Mouse (Mus musculus): ENCODE results near the gene Pop7. TPM values are rescaled to one million over a fixed set of nuclear protein-coding genes. Genes with fewer than 3 reads are reported as not detected.
A peak's percentile ranks its signal among the peaks of the same experiment; 100 is the strongest.

Pop7 gene
- polyA plus RNA-seq, 1 experiment from 2014 or later = 54.0 TPM

- Histone ChIP-seq H3K4me2 (ENCODE audit: low read depth, low read length) (no peak overlapping the region), H3K27me3 (ENCODE audit: control insufficient read depth, insufficient read depth, low read length) (no peaks in the 10 kb centered on the region), H3K36me3 (replicated peaks; ENCODE audit: control insufficient read depth, insufficient read depth, low read depth, low read length) (peaks cover 6% of the 10 kb centered on the region), H3K27ac (replicated peaks; ENCODE audit: low read depth, low read length) (no peak overlapping the region), H3K4me3 (ENCODE audit: low read depth, low read length) (no peak overlapping the region), H3K4me1 (ENCODE audit: control insufficient read depth, insufficient read depth, low read length) (peaks cover 1% of the 10 kb centered on the region; the same call in 1 of the 2 replicates), H3K9me3 (replicated peaks; ENCODE audit: control insufficient read depth, low read length) (no peaks in the 10 kb centered on the region), H3K9ac (replicated peaks; ENCODE audit: low read length) (no peak overlapping the region)
- no peak for ATAC-seq (replicated peaks; ENCODE audit: insufficient number of reproducible peaks, low FRiP score, low TSS enrichment, low read depth)
- WGBS = 94% methylated on average over 3 of the region's 3 CpGs
- DNase-seq (ENCODE audit: low spot score) = no peak
Measured at GRCm38 (mm10) chr5:137514811-137515210, 12.5 kb upstream of the Pop7 start.

- H3K27me3 ChIP-seq (ENCODE audit: control insufficient read depth, insufficient read depth, low read length) = no peaks in the 10 kb centered on the region
- no peak overlapping the region for H3K4me2 ChIP-seq (ENCODE audit: low read depth, low read length)
- no peak for ATAC-seq (replicated peaks; ENCODE audit: insufficient number of reproducible peaks, low FRiP score, low TSS enrichment, low read depth)
- DNase-seq (ENCODE audit: low spot score) = no peak
- 87% methylated on average over 12 of the region's 12 CpGs for WGBS
- no peak overlapping the region for H3K27ac ChIP-seq (replicated peaks; ENCODE audit: low read depth, low read length)
- H3K36me3 ChIP-seq (replicated peaks; ENCODE audit: control insufficient read depth, insufficient read depth, low read depth, low read length) = peaks cover 1% of the 10 kb centered on the region; the same call in 1 of the 2 replicates
- peaks cover 3% of the 10 kb centered on the region; the same call in 1 of the 2 replicates for H3K4me1 ChIP-seq (ENCODE audit: control insufficient read depth, insufficient read depth, low read length)
- no peaks in the 10 kb centered on the region for H3K9me3 ChIP-seq (replicated peaks; ENCODE audit: control insufficient read depth, low read length)
- no peak overlapping the region for H3K9ac ChIP-seq (replicated peaks; ENCODE audit: low read length)
- no peak overlapping the region for H3K4me3 ChIP-seq (ENCODE audit: low read depth, low read length)
Measured at GRCm38 (mm10) chr5:137513951-137514721, 11.8 kb upstream of the Pop7 start.

- Histone ChIP-seq H3K27me3 (ENCODE audit: control insufficient read depth, insufficient read depth, low read length) (no peaks in the 10 kb centered on the region), H3K9me3 (replicated peaks; ENCODE audit: control insufficient read depth, low read length) (no peaks in the 10 kb centered on the region), H3K9ac (replicated peaks; ENCODE audit: low read length) (no peak overlapping the region), H3K4me3 (ENCODE audit: low read depth, low read length) (no peak overlapping the region), H3K27ac (replicated peaks; ENCODE audit: low read depth, low read length) (no peak overlapping the region), H3K4me2 (ENCODE audit: low read depth, low read length) (no peak overlapping the region), H3K36me3 (replicated peaks; ENCODE audit: control insufficient read depth, insufficient read depth, low read depth, low read length) (no peaks in the 10 kb centered on the region), H3K4me1 (ENCODE audit: control insufficient read depth, insufficient read depth, low read length) (peaks cover 3% of the 10 kb centered on the region; the same call in 1 of the 2 replicates)
- DNase-seq (ENCODE audit: low spot score) = peak; percentile 80
- WGBS = 74% methylated on average over 11 of the region's 11 CpGs
- peak; percentile 54; the same call in 1 of the 2 replicates for ATAC-seq (replicated peaks; ENCODE audit: insufficient number of reproducible peaks, low FRiP score, low TSS enrichment, low read depth)
Measured at GRCm38 (mm10) chr5:137512847-137513794, 10.8 kb upstream of the Pop7 start.

GRCm38 (mm10) chr5:137511706-137512105 is 9.4 kb upstream of the Pop7 start:
- H3K4me1 ChIP-seq (ENCODE audit: control insufficient read depth, insufficient read depth, low read length) = peaks cover 3% of the 10 kb centered on the region; the same call in 1 of the 2 replicates
- H3K9me3 ChIP-seq (replicated peaks; ENCODE audit: control insufficient read depth, low read length) = no peaks in the 10 kb centered on the region
- H3K4me3 ChIP-seq (ENCODE audit: low read depth, low read length) = peak overlapping the region; percentile 99
- H3K27ac ChIP-seq (replicated peaks; ENCODE audit: low read depth, low read length) = no peak overlapping the region
- DNase-seq (ENCODE audit: low spot score) (no peak), ATAC-seq (replicated peaks; ENCODE audit: insufficient number of reproducible peaks, low FRiP score, low TSS enrichment, low read depth) (no peak)
- H3K9ac ChIP-seq (replicated peaks; ENCODE audit: low read length) = peak overlapping the region; percentile 99
- H3K4me2 ChIP-seq (ENCODE audit: low read depth, low read length) = peak overlapping the region; percentile 65
- no peaks in the 10 kb centered on the region for H3K27me3 ChIP-seq (ENCODE audit: control insufficient read depth, insufficient read depth, low read length)
- H3K36me3 ChIP-seq (replicated peaks; ENCODE audit: control insufficient read depth, insufficient read depth, low read depth, low read length) = no peaks in the 10 kb centered on the region
- WGBS = 75% methylated on average over 3 of the region's 3 CpGs

GRCm38 (mm10) chr5:137510573-137511390 is 8.5 kb upstream of the Pop7 start:
- Histone ChIP-seq H3K4me2 (ENCODE audit: low read depth, low read length) (peak overlapping the region; percentile 65), H3K9ac (replicated peaks; ENCODE audit: low read length) (peak overlapping the region; percentile 99), H3K9me3 (replicated peaks; ENCODE audit: control insufficient read depth, low read length) (no peaks in the 10 kb centered on the region), H3K27me3 (ENCODE audit: control insufficient read depth, insufficient read depth, low read length) (no peaks in the 10 kb centered on the region), H3K4me3 (ENCODE audit: low read depth, low read length) (peak overlapping the region; percentile 99), H3K27ac (replicated peaks; ENCODE audit: low read depth, low read length) (peak overlapping the region; percentile 84), H3K36me3 (replicated peaks; ENCODE audit: control insufficient read depth, insufficient read depth, low read depth, low read length) (no peaks in the 10 kb centered on the region), H3K4me1 (ENCODE audit: control insufficient read depth, insufficient read depth, low read length) (peaks cover 3% of the 10 kb centered on the region; the same call in 1 of the 2 replicates)
- DNase-seq (ENCODE audit: low spot score) = peak; percentile 17
- WGBS = under 1% methylated on average over 46 of the region's 83 CpGs
- no peak for ATAC-seq (replicated peaks; ENCODE audit: insufficient number of reproducible peaks, low FRiP score, low TSS enrichment, low read depth)

GRCm38 (mm10) chr5:137510014-137510501 is 7.7 kb upstream of the Pop7 start:
- no peaks in the 10 kb centered on the region for H3K27me3 ChIP-seq (ENCODE audit: control insufficient read depth, insufficient read depth, low read length)
- peaks cover 3% of the 10 kb centered on the region; the same call in 1 of the 2 replicates for H3K4me1 ChIP-seq (ENCODE audit: control insufficient read depth, insufficient read depth, low read length)
- 2% methylated on average over 16 of the region's 52 CpGs for WGBS

GRCm38 (mm10) chr5:137504041-137504440 is 1.7 kb upstream of the Pop7 start:
- no peak overlapping the region for H3K4me3 ChIP-seq (ENCODE audit: low read depth, low read length)

More at GRCm38 (mm10) chr5:137510014-137510501, 7.7 kb upstream of the Pop7 start:
- ATAC-seq (replicated peaks; ENCODE audit: insufficient number of reproducible peaks, low FRiP score, low TSS enrichment, low read depth) (peak; percentile 25; the same call in 1 of the 2 replicates), DNase-seq (ENCODE audit: low spot score) (peak; percentile 74)
- H3K36me3 ChIP-seq (replicated peaks; ENCODE audit: control insufficient read depth, insufficient read depth, low read depth, low read length) = no peaks in the 10 kb centered on the region
- H3K4me2 ChIP-seq (ENCODE audit: low read depth, low read length) = peak overlapping the region; percentile 65
- H3K9ac ChIP-seq (replicated peaks; ENCODE audit: low read length) = peak overlapping the region; percentile 99
- peak overlapping the region; percentile 84; the same call in 1 of the 2 replicates for H3K27ac ChIP-seq (replicated peaks; ENCODE audit: low read depth, low read length)
- H3K4me3 ChIP-seq (ENCODE audit: low read depth, low read length) = peak overlapping the region; percentile 99
- H3K9me3 ChIP-seq (replicated peaks; ENCODE audit: control insufficient read depth, low read length) = no peaks in the 10 kb centered on the region

More at GRCm38 (mm10) chr5:137504041-137504440, 1.7 kb upstream of the Pop7 start:
- no peak overlapping the region for H3K9ac ChIP-seq (replicated peaks; ENCODE audit: low read length)
- H3K27me3 ChIP-seq (ENCODE audit: control insufficient read depth, insufficient read depth, low read length) = no peaks in the 10 kb centered on the region
- no peak overlapping the region for H3K4me2 ChIP-seq (ENCODE audit: low read depth, low read length)
- DNase-seq (ENCODE audit: low spot score) (no peak), ATAC-seq (replicated peaks; ENCODE audit: insufficient number of reproducible peaks, low FRiP score, low TSS enrichment, low read depth) (no peak)
- no peaks in the 10 kb centered on the region for H3K4me1 ChIP-seq (ENCODE audit: control insufficient read depth, insufficient read depth, low read length)
- no peak overlapping the region for H3K27ac ChIP-seq (replicated peaks; ENCODE audit: low read depth, low read length)
- no peaks in the 10 kb centered on the region for H3K9me3 ChIP-seq (replicated peaks; ENCODE audit: control insufficient read depth, low read length)
- H3K36me3 ChIP-seq (replicated peaks; ENCODE audit: control insufficient read depth, insufficient read depth, low read depth, low read length) = no peaks in the 10 kb centered on the region
- WGBS = 88% methylated on average over 6 of the region's 6 CpGs

All from embryonic facial prominence, embryonic 11.5 days (tissue).